Mouse (Mus musculus) frontal cortex, postnatal 25 days (tissue): ENCODE data around the gene Olfr461.
"Not testable (repeated sequence)": the region's sequence is repeated elsewhere in the genome, so short reads cannot be mapped to it uniquely, and the experiment has no call there.

Experiments used
- DNase-seq, 2 experiments: peaks; one replicate each; pipeline ENCODE4 v3.0.0; 2022; ENCODE audit warnings: low spot score in 2 of 2

Gene Olfr461

DNA sequence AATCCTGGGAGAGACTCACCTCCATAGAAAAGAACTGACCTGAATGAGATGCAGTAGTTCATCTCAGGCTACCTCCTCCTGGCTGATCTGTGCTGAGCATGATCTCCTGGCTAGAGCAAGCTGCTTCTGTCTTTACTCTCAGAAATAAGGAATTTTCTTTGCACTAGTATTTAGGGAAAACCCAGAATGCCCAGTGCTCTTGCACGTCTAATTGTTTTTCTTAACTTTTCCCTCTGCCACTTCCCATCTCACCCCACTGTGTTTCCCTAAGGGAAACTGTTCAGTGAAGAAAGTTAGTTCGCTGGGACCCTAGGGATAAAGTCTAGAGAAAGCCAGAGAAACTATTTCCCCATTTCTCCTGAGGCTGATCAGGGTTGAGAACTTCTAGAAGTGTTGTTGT, at the start of gene Olfr461:
Gene Olfr461 (minus strand): TSS at position 101 of the 400 bp plus-strand sequence.
- DNase-seq = no peak

DNA sequence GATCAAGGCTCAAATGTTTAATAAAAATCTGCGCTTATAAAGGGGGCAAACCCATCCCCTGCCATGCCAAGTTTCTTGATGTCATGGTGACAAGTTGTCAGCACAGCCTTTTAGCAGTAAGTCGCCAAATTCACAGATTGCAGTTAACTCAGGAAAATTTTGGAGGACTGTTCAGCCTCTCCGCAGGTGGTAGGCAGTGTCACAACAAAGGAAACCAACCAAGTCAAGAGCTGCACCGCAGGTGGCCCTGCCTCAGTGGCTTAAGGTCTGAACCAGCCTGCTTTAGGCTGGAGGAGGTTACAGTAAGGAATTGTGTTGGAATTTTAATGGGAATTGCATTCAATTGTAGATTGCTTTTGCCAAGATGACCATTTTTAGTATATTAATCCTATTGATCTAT, 43.7 kb upstream of the Olfr461 start:
- not testable (repeated sequence) for DNase-seq

DNA sequence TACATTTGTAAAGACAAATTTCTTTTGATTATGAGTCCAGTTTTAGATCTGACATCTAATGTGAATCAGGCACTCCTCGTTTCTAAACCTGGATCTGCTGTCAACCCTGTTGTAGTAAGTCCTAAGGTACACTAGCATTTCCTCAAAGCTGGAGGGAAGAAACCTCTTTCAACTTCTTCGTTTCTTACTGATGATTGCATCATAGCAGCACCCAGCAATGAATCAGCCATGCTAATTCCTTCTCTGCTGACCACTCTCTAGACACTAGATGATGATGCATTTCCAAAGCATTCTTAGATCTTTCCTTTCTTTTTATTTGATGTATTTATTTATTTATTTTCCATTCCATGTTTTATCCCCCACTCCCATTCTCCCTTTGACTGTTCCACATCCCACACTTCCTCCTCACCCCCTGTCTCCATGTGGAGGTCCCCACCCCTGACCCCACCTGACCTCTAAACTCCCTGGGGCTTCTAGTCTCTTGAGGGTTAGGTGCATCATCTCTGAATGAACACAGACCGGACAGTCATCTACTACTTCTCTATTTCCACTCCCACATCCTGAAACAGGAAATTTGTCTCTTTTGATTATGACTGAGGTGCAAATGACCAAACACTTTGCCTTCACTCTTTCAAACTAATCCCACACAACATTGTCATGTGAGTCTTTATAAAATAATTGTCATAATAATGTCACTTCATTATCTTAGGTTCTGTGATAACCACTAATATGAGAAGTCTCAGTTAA, 40.1 kb upstream of the Olfr461 start:
- DNase-seq = no peak

DNA sequence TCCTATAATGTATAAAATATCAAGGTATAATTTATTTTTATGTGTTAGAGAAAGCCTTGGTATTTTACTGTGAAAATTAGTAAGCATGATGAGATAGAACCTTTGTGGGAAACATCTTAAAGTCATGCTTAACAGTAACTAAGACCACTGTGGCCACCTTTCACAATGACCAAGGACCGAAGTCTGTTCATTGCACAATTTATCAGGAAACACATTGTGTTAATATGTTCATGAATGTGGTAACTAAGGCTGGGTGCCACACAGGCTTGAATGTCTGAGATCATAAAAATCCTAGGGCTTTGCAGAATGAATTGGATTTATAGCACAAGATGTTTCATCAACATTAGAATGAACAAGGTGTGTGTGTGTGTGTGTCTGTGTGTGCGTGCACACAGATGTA, 33.5 kb upstream of the Olfr461 start:
- no peak for DNase-seq

DNA sequence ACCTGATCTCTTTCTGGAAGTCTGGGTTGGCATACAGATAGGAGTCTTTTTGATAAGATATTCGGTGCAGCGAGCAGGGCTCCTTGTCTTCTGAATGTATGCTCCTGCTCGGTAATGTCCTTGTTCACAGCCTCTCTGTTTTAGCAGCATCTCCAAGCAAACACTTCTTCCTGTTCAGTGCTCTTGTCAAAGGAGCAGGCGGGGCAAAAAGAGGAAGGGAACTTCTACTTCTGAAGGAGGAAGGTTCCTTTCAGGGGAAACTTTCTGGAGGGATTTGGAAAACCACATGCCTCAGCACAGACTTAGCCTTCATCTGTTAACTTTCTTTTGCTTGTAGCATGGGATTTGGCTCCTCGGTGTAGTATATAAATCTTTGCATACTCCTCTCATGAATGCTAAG, 30.8 kb upstream of the Olfr461 start, which contains the start of gene Clec5a:
Gene Clec5a (minus strand): TSS at position 177 of the 400 bp plus-strand sequence.
- DNase-seq = no peak

DNA sequence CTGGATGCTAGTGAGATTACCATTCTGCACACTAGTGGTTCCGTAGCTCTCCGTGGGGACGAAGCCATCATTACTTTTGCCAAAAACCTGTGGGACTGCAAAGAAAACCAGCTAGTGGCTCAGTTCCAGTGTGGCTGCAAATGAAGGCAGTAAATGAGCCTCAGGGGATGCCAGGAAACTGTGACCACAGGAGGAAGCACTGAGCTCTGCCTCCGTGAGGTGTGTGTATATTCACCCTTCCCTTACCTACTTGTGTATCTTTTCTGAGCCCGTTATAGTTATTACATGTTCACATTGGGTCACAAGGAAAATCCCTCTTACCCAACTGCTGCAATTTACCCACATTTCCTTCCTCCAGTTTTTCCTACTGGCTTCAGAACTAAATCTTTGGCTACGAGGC, 29.5 kb upstream of the Olfr461 start:
- DNase-seq = no peak

DNA sequence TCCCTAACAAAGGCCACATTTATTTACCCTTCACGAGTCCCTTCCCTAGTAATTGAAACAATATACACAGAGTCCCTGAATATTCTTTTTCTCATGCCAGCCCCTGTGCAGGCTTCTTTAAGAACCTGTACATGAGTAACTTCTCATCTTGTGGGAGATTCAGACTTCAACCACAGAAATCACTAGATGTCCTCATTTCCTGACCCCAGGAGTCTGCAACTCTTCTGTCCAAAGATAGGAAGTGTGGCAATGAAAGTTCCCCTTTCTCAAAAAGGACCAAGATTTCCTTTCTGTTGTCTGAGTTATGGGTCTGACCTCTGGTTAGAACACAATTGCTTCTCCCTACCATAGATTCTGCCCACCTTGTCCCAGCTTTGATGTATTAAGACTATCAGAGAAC, 21.5 kb upstream of the Olfr461 start:
- no peak for DNase-seq

DNA sequence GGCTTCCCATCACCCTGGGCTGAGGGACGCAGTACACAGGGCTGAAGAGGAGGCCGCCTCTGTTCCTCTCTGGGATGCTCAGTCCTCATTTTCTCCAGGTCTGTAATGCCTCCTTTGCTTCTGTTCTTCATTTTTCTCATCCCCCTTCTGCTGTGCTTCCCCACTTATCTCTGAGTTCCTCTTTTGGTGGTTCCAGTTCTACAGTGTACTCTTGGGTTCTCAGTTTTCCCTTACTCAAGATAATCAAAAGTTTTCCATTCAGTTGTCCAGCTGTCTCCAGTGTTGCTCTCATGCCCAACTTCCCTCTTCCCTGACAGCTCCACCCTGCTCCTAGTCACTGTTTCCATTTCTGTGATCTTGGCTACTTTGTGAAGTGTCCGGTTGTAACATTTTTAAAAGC, 18.8 kb upstream of the Olfr461 start:
- DNase-seq = no peak

DNA sequence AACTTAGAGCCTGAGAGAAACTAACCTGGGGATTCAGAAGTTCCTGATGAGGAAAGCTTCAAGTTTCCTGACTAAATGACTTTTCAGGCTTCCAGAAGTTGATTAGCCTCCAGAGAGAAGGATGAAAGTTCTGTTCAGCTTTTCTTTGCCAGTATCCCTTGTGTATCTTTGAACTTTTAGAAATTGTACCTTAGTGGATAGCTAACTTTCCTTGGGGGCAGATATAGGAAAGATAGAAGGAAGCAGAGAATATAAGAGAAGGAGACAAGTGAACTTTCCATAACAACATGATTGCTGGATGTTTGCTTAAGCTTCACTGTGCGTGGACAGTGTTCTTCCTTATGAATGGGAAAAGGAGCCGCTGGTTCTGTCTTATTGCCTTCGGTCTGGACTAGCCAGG, 14.3 kb upstream of the Olfr461 start, which contains the start of gene Olfr460:
Gene Olfr460 (plus strand): TSS at position 301 of the 400 bp plus-strand sequence.
- DNase-seq = no peak

DNA sequence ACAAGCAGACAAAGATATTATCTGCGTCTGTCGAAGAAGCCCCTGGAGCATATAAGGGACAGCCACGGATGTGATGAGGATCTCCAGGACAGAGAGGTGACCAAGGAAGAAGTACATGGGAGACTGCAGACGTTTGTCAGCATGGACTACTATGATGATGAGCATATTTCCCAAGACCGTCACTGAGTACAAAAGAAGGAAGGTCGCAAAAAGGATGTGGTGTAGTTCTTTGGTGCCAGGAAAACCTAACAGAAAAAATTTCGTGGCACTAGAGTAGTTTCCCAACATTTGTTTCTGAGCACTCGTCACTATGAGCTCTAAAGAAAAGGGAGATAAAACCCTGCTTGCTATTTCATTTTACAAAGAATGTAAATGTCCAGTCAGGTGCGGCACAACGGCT, 10.2 kb downstream of the Olfr461 start:
- no peak for DNase-seq

DNA sequence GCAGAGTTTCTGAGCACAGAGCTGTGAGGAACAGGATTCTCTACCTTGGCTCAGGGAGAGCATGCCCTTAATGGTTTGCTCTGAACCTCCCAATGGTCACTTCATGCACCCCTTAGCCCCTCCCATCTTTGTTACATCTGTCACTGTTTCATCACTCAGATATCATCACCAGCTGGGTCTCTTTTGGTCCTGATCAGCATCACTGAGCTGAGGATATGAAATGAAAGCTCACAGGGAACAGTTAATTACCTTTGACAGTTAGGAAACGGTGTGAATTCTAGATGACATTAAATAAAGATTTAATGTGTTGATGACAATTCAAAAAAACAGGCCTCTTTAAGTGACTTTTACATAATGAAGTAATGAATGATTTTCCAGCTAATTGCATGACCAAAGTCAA, 35.4 kb downstream of the Olfr461 start, which contains the start of gene Prss37:
Gene Prss37 (minus strand): TSS at position 101 of the 400 bp plus-strand sequence.
- DNase-seq = no peak

DNA sequence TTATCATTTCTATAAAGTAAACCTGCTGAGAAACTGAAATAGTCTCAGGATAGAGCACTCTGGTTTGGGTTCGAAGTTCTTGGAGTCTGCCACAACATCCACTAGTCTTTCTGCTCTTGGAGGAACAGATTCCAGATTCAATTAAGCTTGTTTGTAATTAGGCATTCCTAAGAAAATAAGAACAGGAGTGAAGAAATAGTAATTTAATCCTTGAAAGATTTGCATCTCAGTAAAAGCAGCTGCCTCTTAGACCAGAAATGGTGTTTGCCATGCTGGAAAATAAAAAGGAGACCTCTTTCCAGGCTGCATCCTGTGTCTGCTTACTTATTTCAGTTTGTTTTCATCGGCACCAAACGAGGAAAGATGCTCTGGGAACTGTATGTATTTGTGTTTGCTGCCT, 61.6 kb downstream of the Olfr461 start, which contains the start of gene Tas2r108:
Gene Tas2r108 (plus strand): TSS at position 301 of the 400 bp plus-strand sequence.
- no peak for DNase-seq
